Mouse (Mus musculus) adrenal gland, postnatal 0 days (tissue): Measurements from ENCODE around the gene Hs3st3b1. TPM values are rescaled to one million over a fixed set of nuclear protein-coding genes. Genes with fewer than 3 reads are reported as not detected.

Experiments
- polyA plus RNA-seq: library from polyadenylated mRNA; unstranded; fragments of >200 nt; fragmentation: Nextera tagmentation; extraction: Ambion mirVana; gene quantifications from 2 replicates; pipeline ENCODE4 v1.2.1, GENCODE M21; 2015

The Hs3st3b1 gene
- polyA plus RNA-seq = 1.5 and 3.5 TPM in 2 replicates

DNA sequence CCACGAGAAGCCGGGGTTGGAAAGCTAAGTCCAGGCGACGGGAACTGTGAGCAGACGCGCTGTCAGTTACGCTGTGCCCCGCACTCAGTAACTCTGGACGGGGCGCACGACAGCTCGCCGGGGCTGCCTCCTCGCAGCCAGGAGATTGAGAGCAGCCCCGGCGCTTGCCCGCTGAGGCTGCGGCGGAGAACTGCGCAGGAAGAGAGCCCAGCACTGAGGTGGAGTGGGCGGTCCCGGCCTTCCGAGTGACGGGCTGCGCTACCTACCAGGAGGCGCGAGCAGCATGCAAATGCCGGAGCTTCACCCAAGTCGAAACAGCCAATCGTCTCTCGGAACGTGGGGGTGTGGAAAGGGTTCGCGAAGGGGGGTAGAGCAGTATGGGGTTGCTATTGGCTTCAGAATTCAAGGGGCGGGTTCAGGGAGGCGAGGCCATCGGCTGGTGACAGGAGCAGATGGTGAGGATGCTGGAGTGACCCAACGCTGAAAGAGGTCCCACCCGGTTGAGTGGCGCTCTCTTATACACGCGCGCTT is at the start of gene Hs3st3b1:
Hs3st3b1 (minus strand) TSS at position 200 of the 531 bp plus-strand sequence.

Other genes with a start within 250 kb of the Hs3st3b1 start
- gene Cox10, start 157.2 kb upstream of the Hs3st3b1 start, polyA plus RNA-seq = 10.3 and 15.0 TPM in 2 replicates